Mouse (Mus musculus) cortical plate, adult 2 months (tissue): ENCODE results near the gene Wbp4.

ENCODE experiments used
- CTCF ChIP-seq: fragments of 200-500 bp; IDR thresholded peaks from 2 replicates; pipeline ENCODE4 v1.5.1; 2011; ENCODE audit warnings: mild to moderate bottlenecking, control low read depth, low read length; ENCODE audit not compliant: insufficient read depth; ENCODE audit errors: extremely low read depth
- POLR2A ChIP-seq: fragments of 200-500 bp; IDR thresholded peaks from 2 replicates; pipeline ENCODE4 v1.6.1; 2011; ENCODE audit warnings: mild to moderate bottlenecking, low read length, control low read depth; ENCODE audit not compliant: insufficient read depth; ENCODE audit errors: extremely low read depth

GRCm38 (mm10) chr14:79440655-79441054, 40.7 kb downstream of the Wbp4 start:
- no peak for TF ChIP-seq CTCF
- TF ChIP-seq POLR2A, result no peak
